Mouse (Mus musculus): ENCODE results near the gene Art4. TPM values are rescaled to one million over a fixed set of nuclear protein-coding genes. Genes with fewer than 3 reads are reported as not detected.

The Art4 gene
- polyA plus RNA-seq (2012; rRNA removed; ENCODE audit: low replicate concordance): 0.08 and 0.15 TPM in 2 replicates

GRCm38 (mm10) chr6:136857186-136857872, at the start of gene Art4:
Gene Art4, minus strand, starts transcription at chr6:136857733.

GRCm38 (mm10) chr6:136875670-136876069, 18.1 kb upstream of the Art4 start, which contains the start of gene Mgp:
Gene Mgp, minus strand, starts transcription at chr6:136875823.

GRCm38 (mm10) chr6:136835352-136835751, 22.2 kb downstream of the Art4 start, which contains the start of gene Smco3:
Gene Smco3, minus strand, starts transcription at chr6:136835452.

GRCm38 (mm10) chr6:136827881-136828561, 29.5 kb downstream of the Art4 start, which contains the start of gene Wbp11:
Gene Wbp11, minus strand, starts transcription at chr6:136828233.

GRCm38 (mm10) chr6:136827516-136827880, 30.0 kb downstream of the Art4 start, which contains the start of gene BC049715:
Gene BC049715, plus strand, starts transcription at chr6:136827626.

GRCm38 (mm10) chr6:136808014-136808417, 49.5 kb downstream of the Art4 start, which contains the start of gene H2afj:
Gene H2afj, plus strand, starts transcription at chr6:136808244.

GRCm38 (mm10) chr6:136803739-136804633, 53.5 kb downstream of the Art4 start, which contains the start of gene Hist4h4:
Gene Hist4h4, minus strand, starts transcription at chr6:136804415.

Other genes starting within 250 kb of the Art4 start
- gene Plbd1, start 195.8 kb downstream of the Art4 start, polyA plus RNA-seq (2012; rRNA removed; ENCODE audit: low replicate concordance): 20.3 and 43.4 TPM in 2 replicates
- 35.4 and 61.1 TPM in 2 replicates for gene Gucy2c, start 76.0 kb downstream of the Art4 start, polyA plus RNA-seq (2012; rRNA removed; ENCODE audit: low replicate concordance)
- gene Hist4h4, start 53.3 kb downstream of the Art4 start, polyA plus RNA-seq (2012; rRNA removed; ENCODE audit: low replicate concordance): 1.3 and 2.3 TPM in 2 replicates
- 381 and 1,561 TPM in 2 replicates for gene H2afj, start 49.5 kb downstream of the Art4 start, polyA plus RNA-seq (2012; rRNA removed; ENCODE audit: low replicate concordance)
- gene BC049715, start 30.1 kb downstream of the Art4 start, polyA plus RNA-seq (2012; rRNA removed; ENCODE audit: low replicate concordance): 0.88 and 1.5 TPM in 2 replicates
- 32.5 and 34.8 TPM in 2 replicates for gene Wbp11, start 29.5 kb downstream of the Art4 start, polyA plus RNA-seq (2012; rRNA removed; ENCODE audit: low replicate concordance)
- not detected in 2 replicates for gene Smco3, start 22.3 kb downstream of the Art4 start, polyA plus RNA-seq (2012; rRNA removed; ENCODE audit: low replicate concordance)
- 70.6 and 80.8 TPM in 2 replicates for gene Mgp, start 18.1 kb upstream of the Art4 start, polyA plus RNA-seq (2012; rRNA removed; ENCODE audit: low replicate concordance)
- 5.0 TPM in 1 of 2 replicates, not detected in the other for gene Erp27, start 64.4 kb upstream of the Art4 start, polyA plus RNA-seq (2012; rRNA removed; ENCODE audit: low replicate concordance)
- 0.04 TPM in 1 of 2 replicates, not detected in the other for gene Pde6h, start 66.1 kb upstream of the Art4 start, polyA plus RNA-seq (2012; rRNA removed; ENCODE audit: low replicate concordance)
- gene Arhgdib, start 84.2 kb upstream of the Art4 start, polyA plus RNA-seq (2012; rRNA removed; ENCODE audit: low replicate concordance): 9.1 and 19.1 TPM in 2 replicates

Measured in duodenum, adult 2 months (tissue).